Mouse (Mus musculus) forelimb bud, embryonic 11.5 days (tissue): ENCODE measurements at regions not wholly inside any gene's neighbourhood (a gene's known extent, or its start where the extent isn't known, plus 50 kb on each side); places are given as distances from the start of the nearest gene placed in this dataset.

Source experiments
- DNase-seq: peaks from one replicate; pipeline ENCODE4 v3.0.0-alpha.2; 2012; ENCODE audit warnings: low read depth, low spot score

DNA sequence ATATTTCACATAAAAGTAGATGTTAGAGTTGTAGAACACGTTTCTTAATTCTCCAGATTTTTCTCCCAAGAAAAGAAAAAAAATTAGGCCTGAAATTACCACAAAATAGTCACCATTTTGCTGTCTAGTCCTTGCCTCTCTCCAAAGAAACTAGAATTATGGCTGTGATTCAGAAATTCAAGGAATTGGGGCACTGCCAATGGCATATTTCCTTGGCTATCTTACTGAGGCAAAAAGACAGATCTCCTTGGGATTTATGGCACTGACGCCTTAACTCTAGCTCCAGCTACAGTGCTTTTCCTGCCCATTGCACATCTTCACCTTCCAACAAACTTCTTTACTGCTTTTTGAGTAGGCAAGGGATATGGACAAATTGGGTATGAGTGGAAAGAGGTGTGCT lies 336.3 kb upstream of the Slc24a2 start:
- DNase-seq = no peak

- no peak for DNase-seq
These were observed 324.6 kb upstream of the Slc24a2 start for GRCm38 (mm10) chr4:87554912-87555311.
